Mouse (Mus musculus): ENCODE results near the gene Zbtb7b.

Gene Zbtb7b

DNA sequence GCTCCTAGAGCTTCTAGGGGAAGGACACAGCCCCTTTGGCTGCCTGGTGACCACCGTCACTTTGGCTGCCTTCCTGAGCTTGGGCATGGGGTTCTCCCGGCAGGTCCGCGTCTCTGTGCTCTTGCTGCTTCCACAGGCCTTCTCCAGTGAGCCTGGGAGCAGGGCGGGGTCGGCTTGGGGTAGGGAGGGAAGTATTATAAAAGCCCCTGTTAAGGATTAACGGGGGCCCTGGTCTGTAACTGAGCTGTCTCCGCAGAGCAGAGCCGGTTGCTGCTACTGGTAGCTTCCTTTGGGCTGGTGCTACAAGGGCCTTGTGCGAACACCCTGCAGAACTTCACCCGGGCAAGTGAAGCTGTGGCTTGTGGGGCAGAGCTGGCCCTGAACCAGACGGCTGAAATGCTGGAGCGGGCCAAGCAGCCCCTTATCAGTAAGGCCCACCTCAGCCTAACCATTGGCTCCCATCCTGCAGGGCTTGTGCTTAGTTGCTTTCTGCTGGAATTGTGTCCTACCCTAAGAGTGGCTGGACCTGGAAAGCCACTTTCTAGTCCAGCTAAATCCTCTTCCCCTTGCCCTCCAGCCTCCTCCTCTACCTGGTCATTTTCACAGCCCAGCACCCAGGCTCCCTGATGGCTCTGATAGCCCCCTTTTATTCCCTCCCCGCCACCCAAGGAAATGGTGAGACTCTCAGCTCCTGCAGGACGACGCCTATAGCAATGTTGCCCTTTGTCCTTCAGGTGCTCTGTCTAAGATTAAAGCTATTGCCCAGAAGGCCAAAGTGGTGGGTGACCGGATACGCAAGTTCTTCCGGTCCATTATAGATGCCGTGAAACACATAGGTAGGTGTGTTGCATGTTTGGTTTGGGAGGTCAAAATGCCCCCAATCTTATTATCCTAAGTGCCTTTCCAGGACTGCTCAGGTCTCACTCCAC lies 28.8 kb downstream of the Zbtb7b start:
- DNase-seq (ENCODE audit: low spot score): no peak

DNA sequence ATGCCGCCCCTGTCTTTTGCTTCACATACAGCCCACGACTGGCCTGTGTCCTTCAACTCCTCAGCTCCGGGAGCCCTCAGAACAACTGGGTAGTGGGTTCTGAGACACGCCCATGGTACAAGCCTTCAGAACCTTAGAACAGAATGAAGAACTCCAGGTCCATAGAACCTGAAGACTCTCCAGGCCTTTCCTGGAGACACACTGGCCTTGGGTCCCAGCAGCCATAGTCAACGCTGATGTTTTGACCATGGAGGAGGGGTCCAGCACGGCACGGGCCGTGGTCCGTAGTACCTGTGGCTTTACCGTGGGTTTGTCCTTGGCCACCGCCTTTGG lies 29.5 kb downstream of the Zbtb7b start, which contains the start of gene Dcst1:
TSS of gene Dcst1 (minus strand) at position 101 of the 333 bp plus-strand sequence.
- no peak for DNase-seq (ENCODE audit: low spot score)

DNA sequence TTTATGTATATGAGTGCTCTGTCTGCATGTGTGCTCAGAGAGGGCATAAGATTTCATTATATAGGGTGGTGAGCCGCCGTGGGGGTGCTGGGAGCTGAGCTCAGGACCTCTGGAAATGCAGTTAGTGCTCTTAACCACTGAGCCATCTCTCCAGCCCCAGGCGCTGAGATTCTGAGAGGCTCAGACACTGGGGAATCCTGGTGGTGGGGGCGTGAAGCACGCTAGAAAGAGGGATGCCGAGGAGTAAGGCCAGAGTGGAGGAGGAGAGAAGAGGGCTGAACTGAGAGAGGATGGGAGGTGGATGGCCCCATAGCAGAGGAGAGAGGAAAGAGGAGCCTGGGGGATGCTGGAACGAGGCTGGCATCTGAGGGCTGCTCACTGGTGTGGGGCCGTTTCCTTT lies 29.9 kb downstream of the Zbtb7b start:
- no peak for DNase-seq (ENCODE audit: low spot score)

DNA sequence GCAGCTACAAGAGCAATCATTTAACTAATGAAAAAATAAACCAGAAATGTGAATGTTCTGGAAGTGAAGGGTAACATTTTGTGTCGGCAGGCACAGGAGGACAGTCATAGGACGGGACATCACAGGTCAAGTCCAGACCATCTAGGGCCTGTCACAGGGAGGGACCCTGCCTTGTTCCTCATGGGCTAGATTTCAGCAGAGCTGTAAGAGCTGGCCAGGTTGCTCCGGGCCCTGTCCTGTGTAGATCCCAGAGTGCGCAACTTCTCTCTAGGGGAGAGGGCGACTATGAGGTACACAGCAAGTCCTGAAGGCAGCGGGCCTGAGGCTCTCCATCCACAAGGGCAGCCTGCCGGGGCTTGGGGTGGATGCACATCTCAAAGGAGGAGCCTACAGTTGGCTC lies 32.9 kb downstream of the Zbtb7b start, which contains the start of gene Dcst2:
TSS of gene Dcst2 (plus strand) at position 301 of the 400 bp plus-strand sequence.
- DNase-seq (ENCODE audit: low spot score): no peak

DNA sequence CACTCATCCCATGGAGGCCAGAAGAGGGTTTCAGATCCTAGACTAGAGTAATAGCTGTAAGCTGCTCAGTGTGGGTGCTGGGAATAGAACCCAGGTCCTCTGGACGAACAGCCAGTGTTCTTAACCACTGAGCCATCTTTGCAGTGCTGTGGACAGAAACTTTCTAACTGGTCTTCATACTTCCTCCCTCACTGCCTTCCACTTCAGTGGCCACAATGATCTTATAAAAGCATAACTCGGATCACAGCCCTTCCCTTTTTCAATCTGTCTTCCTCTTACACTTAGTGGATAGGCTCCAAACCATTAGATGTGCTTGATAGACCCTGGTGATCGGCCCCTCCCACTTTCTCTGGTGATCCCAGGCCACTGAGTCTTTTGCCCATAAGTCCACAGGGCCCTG lies 34.3 kb downstream of the Zbtb7b start:
- no peak for DNase-seq (ENCODE audit: low spot score)

DNA sequence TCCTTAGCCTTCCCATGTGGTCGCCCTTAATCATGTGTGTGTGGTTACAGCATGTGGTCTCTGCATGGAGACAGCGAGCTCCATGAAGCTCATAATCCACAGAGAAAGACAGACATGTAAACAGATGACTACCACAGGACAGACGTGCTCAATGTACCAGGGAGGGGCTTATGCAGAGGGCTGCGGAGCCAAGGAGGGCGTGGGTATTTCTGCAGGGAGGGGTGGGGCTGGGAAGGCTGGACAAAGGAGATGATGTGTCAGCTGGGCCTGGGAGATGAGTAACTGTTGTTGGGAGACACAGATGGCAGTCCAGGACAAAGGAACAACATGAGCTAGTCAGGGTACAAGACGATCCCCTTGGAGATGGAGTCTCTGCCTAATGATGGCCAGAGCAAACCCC lies 34.9 kb downstream of the Zbtb7b start:
- DNase-seq (ENCODE audit: low spot score): no peak

DNA sequence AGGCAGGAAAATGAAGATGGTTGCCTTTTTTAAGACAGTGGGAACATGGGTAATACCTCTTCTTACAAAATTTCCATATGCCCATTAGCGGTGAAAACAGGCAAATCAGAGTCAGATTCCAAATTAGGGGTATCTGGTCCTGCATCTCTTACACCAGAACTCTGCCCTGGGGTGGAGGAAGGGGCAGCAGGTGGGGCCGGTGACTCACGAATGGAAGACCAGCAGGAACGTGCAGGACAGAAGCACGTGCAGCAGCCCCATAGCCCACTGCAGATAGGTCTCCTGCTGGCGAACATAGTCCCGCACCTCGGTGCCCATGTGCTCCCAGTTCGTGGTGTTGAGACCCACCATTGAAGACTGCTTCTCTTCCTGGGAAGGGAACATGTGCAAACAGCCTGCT lies 38.5 kb downstream of the Zbtb7b start:
- DNase-seq (ENCODE audit: low spot score): no peak

DNA sequence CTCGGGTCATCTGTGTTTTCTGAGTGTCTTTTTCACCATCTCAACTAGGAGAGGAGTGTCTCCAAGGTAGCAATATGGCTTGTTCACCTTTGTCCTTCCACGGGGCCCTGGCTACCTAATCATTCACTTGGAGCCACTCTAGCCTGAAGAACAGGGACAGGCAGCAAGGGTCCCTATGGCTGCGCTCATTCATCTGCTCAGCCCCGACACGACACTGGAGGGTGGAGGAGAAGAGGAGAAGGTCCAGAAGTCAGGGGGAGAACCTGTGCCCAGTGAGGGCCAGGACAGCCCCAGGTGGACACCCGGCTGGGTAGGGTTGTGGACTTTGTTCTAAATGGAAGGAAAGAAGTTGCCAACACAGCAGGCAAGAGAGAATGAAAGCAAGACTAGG lies 39.1 kb downstream of the Zbtb7b start:
- DNase-seq (ENCODE audit: low spot score): no peak

DNA sequence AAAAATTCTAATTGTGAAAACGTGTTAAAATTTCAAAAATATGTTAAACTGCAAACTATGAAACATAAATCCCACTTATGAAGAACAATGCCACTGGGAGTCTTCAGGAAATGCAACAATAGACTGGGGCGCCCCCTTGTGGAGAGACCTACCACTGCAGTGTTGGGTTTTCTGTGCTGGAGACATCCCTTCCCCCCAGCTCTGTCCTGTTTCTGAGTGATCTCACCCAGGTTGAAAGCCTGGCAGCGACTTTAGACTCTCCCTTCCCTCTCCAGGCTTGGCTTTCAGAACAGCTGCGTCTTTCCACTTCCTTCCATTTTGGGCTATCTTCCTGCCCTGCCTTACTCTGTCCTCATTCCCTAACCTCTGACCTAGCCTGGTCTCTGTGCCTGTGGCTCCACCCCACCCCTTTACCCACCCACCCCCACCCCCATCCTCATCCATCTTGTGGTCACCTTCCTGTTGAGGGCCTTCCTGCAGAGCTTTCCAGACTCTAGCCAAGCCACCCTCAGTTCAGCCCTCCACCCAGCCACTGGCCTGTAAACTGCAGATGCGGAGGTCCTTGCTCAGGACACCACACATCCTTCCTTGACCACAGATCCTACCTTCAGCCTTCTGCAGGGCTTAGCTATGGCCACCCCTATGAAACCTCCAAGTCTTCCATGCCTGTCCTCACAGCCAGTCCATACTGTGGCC lies 39.6 kb downstream of the Zbtb7b start:
- DNase-seq (ENCODE audit: low spot score): peak; percentile 90

DNA sequence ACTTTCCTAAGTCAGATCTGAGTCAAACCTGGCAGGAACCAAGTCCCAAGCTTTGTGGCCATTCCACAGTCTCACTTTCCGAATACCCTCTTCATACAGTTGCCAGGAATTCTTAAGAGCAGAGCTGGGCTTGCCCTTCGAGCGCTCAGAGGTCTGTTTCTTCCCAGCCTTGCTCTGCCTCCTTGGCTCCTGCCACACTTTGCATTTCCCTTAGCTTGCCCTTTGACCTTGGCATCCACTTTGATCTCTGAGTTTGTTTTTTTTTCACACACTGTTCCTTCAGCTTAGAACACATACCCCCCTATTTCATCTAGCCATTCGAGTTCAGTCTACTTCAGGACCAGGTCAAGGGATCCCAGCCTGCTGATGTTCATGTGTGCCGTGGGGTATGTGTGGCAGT lies 43.3 kb downstream of the Zbtb7b start:
- DNase-seq (ENCODE audit: low spot score): no peak

DNA sequence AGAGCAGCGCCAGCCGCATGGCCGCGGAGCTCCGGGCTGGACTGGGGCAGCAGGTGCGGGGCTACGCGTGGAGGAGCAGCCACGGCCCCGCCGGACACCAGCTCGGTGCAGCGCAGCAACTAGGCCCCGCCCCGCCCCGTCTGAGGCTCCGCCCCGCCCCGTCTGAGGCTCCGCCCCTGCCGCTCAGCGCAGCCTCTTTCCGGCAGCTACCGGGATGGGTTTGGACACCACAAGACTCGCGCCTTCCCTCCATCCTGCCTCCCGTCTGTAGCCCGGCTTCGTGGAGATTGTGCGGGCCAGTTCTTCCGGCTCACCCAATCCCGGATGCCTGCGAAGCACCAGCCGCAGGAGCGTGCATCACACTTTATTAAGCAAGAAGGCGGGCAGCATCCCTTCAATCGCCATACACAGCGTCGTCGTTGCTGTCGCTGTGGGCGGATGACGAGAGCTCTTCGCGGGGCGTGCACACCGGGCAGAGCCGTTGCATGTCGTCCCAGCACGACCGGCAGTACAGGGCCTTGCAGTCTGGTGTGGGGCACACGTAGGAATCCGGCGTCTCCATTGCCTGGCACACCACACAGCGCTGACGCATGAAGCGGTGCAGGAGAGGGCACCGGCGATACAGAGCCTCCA lies 44.6 kb downstream of the Zbtb7b start, which contains the start of gene Adam15:
TSS of gene Adam15 (minus strand) at position 128 of the 633 bp plus-strand sequence.
- DNase-seq (ENCODE audit: low spot score): peak; percentile 87

DNA sequence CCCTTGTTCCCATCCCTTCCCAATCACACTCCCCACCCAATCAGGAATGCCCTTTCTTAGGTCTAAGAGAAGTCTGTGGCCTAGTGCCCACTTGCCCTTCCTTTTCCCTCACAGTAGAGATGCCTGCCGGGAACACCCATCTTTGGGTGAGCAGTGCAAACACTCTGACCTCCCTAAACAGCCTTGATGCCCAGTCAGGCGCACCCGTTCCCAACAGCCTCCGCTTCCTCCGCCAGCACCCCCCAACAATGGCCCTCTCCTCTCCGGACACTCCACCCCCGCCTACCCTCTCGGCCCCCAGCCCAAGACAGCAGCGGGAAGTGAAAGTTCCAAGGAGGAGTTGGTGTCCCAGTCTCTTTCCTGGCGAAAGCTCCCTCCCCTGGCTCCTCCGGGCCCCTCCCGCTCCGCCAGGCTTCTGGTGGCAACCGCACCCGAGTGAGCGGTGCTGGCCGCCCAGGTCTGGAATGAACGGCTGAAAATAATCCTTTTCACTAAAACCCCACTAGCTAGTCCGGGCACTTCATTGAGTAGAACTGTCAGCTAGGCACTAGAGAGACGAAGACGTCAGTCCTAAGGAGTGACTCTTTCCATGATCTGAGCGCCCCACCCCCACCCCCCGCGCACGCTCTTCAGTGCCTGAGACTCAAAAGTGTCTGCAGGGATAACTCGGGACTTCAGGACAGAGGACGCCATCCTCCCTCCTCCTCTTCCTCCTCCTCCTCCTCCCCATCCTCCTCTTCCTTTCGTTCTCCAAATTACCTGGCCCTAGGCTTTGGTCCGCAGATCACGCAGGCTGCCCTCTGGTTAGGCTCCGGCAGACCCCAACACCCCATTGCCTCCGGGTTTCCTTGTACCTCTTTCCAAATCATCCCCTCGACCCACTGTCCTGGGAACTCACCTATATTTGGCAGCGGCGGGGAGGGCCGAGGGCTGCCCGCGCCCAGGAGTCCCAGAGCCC lies 45.4 kb downstream of the Zbtb7b start:
- DNase-seq (ENCODE audit: low spot score): peak; percentile 42

DNA sequence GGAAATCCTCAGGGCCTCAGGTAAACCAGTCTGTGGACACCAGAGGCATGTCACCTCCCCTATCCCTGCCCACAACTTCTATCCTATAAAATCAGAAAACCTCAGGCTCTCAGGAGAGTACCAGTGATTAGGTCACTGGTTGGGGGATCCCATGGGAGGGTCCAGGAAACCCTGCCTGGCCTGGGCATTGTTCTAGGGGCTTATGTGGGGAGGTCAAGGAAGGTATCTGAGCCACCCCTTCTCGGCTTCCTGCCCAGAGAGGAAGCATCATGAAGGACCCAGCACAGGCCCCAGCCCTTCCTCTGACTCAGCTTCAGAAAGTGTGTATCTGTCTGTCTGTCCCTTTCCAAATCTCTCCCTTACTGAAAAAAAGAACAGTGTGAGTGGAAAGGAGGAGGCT lies 46.7 kb downstream of the Zbtb7b start:
- no peak for DNase-seq (ENCODE audit: low spot score)

DNA sequence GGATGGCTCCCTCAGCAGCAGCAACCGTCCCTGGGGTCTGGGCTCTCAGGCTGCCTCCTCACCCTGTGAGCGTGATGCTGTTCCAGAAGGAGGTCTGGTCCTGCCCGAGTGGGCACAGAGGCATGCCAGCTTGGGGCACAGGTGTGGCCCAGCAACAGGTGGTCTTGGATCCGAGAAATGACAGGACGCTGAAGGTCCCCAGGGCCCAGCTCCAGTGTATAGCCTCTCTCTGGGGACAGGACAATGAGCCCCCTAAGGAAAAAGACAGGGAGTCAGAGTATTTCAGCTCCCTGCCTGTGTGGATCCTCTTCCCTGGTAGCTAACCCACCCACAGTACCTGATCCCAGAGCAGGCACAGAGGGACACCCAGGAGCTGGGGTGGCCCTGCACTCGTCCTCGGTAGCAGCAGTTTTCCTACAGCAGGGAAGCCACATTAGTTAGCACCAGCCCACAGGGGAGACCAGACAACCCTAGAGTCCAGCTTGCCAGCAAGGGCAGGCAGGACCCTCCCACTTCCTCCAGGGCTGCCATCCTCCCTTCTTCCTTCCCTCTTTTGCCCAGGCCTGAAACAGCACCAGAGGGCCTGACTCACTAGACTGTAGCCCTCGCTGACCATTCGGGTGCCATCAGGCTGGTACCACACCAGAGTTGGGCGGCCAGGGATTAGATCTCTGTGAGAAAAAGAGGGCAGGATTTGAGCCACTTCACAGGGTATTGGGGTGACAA lies 47.6 kb downstream of the Zbtb7b start:
- no peak for DNase-seq (ENCODE audit: low spot score)

DNA sequence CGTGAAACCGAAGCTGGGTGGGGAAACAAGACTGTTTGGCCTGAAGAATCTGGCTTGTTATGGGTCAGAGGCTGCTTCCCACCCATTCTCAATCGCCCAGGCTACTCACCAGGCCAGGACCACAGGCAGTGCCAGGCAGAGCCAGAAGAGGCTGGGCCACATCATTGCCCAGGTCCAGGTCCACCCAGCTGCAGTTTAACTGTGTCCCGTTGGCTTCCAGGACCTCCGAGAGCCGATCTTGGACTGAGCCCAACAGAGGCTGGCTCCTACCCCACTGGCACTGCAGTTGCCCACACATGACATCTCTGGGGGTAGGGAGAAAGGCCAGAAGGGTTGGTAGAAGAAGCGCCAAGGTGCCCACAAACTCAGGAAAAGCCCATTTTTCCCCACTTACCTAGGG lies 51.3 kb downstream of the Zbtb7b start:
- no peak for DNase-seq (ENCODE audit: low spot score)

DNA sequence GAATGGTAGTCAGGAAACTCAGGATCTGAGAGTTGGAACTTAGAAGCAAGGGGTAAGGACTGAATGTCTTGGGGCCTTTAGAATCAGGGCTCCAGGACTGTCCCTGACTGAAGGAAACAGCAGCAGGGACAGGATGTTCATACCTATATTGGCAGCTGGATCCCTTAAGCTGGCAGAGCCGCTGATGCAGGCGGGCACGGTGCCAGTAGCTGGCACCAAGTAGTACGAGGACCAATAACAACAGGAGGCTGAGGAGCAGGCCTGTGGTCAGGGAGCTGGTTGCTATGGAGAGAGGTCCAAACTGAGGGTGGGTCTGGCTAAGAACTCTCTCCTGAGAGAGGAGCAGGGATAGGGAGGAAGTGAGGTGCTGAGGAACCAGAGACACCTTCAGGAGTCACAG lies 52.8 kb downstream of the Zbtb7b start:
- DNase-seq (ENCODE audit: low spot score): no peak

DNA sequence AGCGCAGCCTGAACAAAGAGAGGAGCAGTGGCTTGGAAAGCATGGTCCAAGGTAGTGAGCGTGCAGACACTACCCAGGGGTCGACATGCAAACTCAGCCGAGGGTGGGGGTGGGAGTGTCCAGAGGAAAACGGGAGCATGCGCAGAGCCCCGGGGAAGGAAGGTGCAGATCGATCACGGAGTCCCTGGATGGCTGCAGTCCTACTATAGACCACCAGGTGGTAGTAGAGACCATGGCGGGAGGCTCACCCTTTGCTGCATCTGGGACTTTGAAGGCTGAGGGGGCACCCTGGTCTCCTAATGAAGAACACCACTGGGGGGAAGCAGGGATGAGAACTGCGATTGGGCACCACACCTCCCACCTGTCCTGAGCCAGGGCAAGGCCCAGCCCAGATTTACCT lies 54.1 kb downstream of the Zbtb7b start:
- DNase-seq (ENCODE audit: low spot score): peak; percentile 69

DNA sequence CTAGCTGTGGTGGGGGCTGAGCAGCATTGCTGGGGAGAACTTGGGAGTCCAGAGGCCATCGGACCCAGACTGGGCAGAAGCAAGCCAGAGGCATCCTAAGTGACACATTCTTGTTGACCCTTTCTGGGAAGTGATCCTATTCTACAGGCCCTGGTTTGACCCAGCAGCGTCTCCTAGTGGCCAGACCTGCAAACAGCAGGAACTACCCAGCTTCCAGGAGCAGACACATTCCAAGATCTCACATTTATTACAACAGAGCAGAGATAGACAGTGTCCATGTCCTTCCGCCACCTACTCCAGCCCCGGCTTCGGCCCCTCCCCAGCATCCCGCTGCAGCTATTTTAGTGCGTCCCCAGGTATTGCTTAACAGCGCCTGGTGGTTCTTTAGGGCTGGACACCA lies 55.2 kb downstream of the Zbtb7b start:
- DNase-seq (ENCODE audit: low spot score): peak; percentile 64

DNA sequence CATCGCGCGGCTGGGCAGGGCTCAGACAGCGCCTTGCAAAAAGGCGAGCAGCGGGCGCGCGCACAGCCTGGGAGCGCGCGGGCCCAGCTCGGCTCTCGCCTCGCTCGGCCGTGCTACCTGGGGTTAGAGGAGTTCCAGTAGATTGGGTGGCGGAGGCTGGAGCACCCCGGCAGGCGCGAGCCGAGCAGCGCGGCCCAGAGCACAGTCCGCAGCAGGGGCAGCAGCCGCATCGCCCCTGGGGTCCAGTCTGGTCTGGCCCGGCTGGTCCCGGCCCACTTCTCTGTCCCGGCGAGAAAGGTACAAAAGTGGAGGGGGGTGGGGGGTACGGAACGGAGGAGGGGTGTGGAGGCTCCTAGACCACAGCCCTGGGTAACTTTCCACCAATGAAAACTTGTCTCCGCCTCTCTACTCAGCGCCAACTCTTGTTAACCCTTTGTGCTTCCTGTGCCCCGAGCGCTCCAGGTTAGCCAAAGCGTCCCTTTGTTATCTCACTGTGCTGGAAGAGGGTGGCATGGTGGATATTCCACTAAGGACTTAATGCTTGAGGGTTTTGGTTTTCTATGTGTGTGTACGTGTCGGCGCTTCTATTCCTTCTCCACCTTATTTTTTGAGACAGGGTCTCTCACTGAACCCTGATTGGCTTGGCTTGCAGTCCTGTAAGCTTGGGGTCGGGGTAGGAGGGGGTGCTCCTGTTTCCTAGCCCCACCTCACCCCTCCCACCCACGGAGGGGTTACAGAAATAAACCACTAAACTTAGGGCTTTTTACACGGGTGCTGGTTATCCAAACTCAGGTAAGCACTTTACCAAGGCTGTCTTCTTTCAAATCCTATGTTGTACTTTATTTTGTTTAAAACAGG lies 56.6 kb downstream of the Zbtb7b start, which contains the start of gene Efna4:
TSS of gene Efna4 (minus strand) at position 308 of the 858 bp plus-strand sequence.
- peak; percentile 53 for DNase-seq (ENCODE audit: low spot score)

Data from urinary bladder, postnatal 25 days (tissue).